Comparison of ENCODE assay signal across 13 mouse cellular contexts in genomic region chr5:22770726-22771125, GRCm38 (mm10).
"Had no signal": no experiment of that assay in that cellular context is flagged by ENCODE, and none has a peak within 500 bp of the region (broad histone marks: within the 10 kb centered on the region; RNA-seq: fewer than 3 reads in every experiment).

No protein-coding gene starts in this region.

- DNase-seq: lung, adult 18-20 months; lung, embryonic 14.5 days; lung, postnatal 10 days; lung, postnatal 4 days; midbrain, embryonic 14.5 days; retina, postnatal 1 day; right cerebral cortex, adult 18-20 months; right cerebral cortex, postnatal 25 days; right cerebral cortex, postnatal 4 days; spleen, adult 18-20 months; thymus, adult 18-20 months; thymus, postnatal 14 days; thymus, postnatal 36 days had no signal
